In genomic region chr1:171322012-171322411, GRCm38 (mm10) we compare ENCODE assay signal across 10 mouse cellular contexts. TPM values are rescaled to one million over a fixed set of nuclear protein-coding genes. Genes with fewer than 3 reads are reported as not detected.
A peak's percentile ranks its signal among the peaks of the same experiment; 100 is the strongest.
DNase-seq lines count a peak whose midpoint lies in the region; ATAC-seq and TF ChIP-seq lines count a peak whose summit lies in the region.
"Had no signal": no experiment of that assay in that cellular context is flagged by ENCODE, and none has a peak within 500 bp of the region (broad histone marks: within the 10 kb centered on the region; RNA-seq: fewer than 3 reads in every experiment).

No protein-coding gene starts in this region.

- no peak for TF ChIP-seq CTCF in hindbrain, postnatal 0 days (IDR thresholded peaks at IDR 0.05; ENCODE audit: low read depth)

- H3K9me3 ChIP-seq in hindbrain, embryonic 14.5 days (ENCODE audit: control insufficient read depth, low read length), result no peaks in the 10 kb centered on the region
- no peaks in the 10 kb centered on the region for H3K9me3 ChIP-seq in hindbrain, postnatal 0 days (ENCODE audit: low read length)
- H3K9me3 ChIP-seq in kidney, embryonic 15.5 days (replicated peaks), result no peaks in the 10 kb centered on the region

- DNase-seq in hindbrain, embryonic 14.5 days (ENCODE audit: low spot score), result no peak
- no peak for DNase-seq in hindbrain, postnatal 0 days (ENCODE audit: low spot score)
- DNase-seq in right cerebral cortex, postnatal 4 days, result no peak
- no peak for DNase-seq in Muller cell, postnatal 12 days (ENCODE audit: inconsistent ontology term)
- DNase-seq in left cerebral cortex, adult 18-20 months (ENCODE audit: low spot score in 2 of 2), result no peak
- DNase-seq: gastrocnemius, postnatal 14 days; thymus, adult 18-20 months had no signal

- H3K4me3 ChIP-seq in hindbrain, embryonic 14.5 days (replicated peaks; ENCODE audit: low read length), result no peak overlapping the region
- H3K4me3 ChIP-seq in hindbrain, postnatal 0 days (ENCODE audit: low read length), result no peak overlapping the region
- no peak overlapping the region for H3K4me3 ChIP-seq in kidney, embryonic 15.5 days (replicated peaks)

- no peaks in the 10 kb centered on the region for H3K27me3 ChIP-seq in hindbrain, embryonic 14.5 days (ENCODE audit: control insufficient read depth, insufficient read depth, low read length)
- no peaks in the 10 kb centered on the region for H3K27me3 ChIP-seq in hindbrain, postnatal 0 days (ENCODE audit: insufficient read depth, low read length)
- H3K27me3 ChIP-seq in kidney, embryonic 15.5 days, result no peaks in the 10 kb centered on the region

- no peak overlapping the region for H3K4me2 ChIP-seq in hindbrain, embryonic 14.5 days (replicated peaks)
- no peak overlapping the region for H3K4me2 ChIP-seq in hindbrain, postnatal 0 days (ENCODE audit: low read depth, low read length)
- no peak overlapping the region for H3K4me2 ChIP-seq in kidney, embryonic 15.5 days

- H3K9ac ChIP-seq in hindbrain, embryonic 14.5 days, result no peak overlapping the region
- no peak overlapping the region for H3K9ac ChIP-seq in hindbrain, postnatal 0 days (replicated peaks; ENCODE audit: low read length)
- no peak overlapping the region for H3K9ac ChIP-seq in kidney, embryonic 15.5 days

- H3K36me3 ChIP-seq in hindbrain, embryonic 14.5 days (replicated peaks; ENCODE audit: control insufficient read depth, insufficient read depth), result 0 out of 2 replicates have a peak, but pooled peaks cover 9% of the 10 kb centered on the region
- H3K36me3 ChIP-seq in hindbrain, postnatal 0 days (ENCODE audit: insufficient read depth, low read length), result no peaks in the 10 kb centered on the region
- peaks cover 21% of the 10 kb centered on the region; the same call in 1 of the 2 replicates for H3K36me3 ChIP-seq in kidney, embryonic 15.5 days

- peaks cover under 1% of the 10 kb centered on the region; the same call in 1 of the 2 replicates for H3K4me1 ChIP-seq in hindbrain, embryonic 14.5 days (replicated peaks; ENCODE audit: control insufficient read depth, insufficient read depth, low read length)
- no peaks in the 10 kb centered on the region for H3K4me1 ChIP-seq in hindbrain, postnatal 0 days (ENCODE audit: insufficient read depth, low read length)
- peaks cover 8% of the 10 kb centered on the region for H3K4me1 ChIP-seq in kidney, embryonic 15.5 days

- H3K27ac ChIP-seq in hindbrain, embryonic 14.5 days, result no peak overlapping the region
- no peak overlapping the region for H3K27ac ChIP-seq in hindbrain, postnatal 0 days
- H3K27ac ChIP-seq in kidney, embryonic 15.5 days, result 0 out of 2 replicates have a peak overlapping the region, but pooled peaks have one; percentile 9

- WGBS in hindbrain, embryonic 14.5 days, result 93% methylated on average over 1 of the region's 1 CpGs
- 83% methylated on average over 1 of the region's 1 CpGs for WGBS in hindbrain, postnatal 0 days
- WGBS in kidney, embryonic 15.5 days, result 83% methylated on average over 1 of the region's 1 CpGs

- ATAC-seq in hindbrain, embryonic 14.5 days (ENCODE audit: low FRiP score), result peak; percentile 40; the same call in 1 of the 2 replicates
- no peak; the same call in 1 of the 2 replicates for ATAC-seq in hindbrain, postnatal 0 days
- ATAC-seq in common myeloid progenitor, adult 5-6 weeks (replicated peaks; ENCODE audit: low read depth, poor library complexity, severe bottlenecking), result 0 out of 2 replicates have a peak, but pooled peaks have one; percentile 38
- ATAC-seq in kidney, embryonic 15.5 days (replicated peaks; ENCODE audit: low FRiP score), result peak; percentile 74; the same call in 1 of the 2 replicates
- peak; percentile 76 for ATAC-seq in megakaryocyte-erythroid progenitor cell, adult 5-6 weeks (replicated peaks; ENCODE audit: low FRiP score, low TSS enrichment, poor library complexity, severe bottlenecking)

RNA-seq across cellular contexts. Expression of gene Dedd, which starts 6.9 kb away (rescaled TPM):
- polyA plus RNA-seq in hindbrain, embryonic 14.5 days (2014; fragmentation: Nextera tagmentation; extraction: Ambion mirVana), result 45.9 and 49.9 TPM in 2 replicates
- total RNA-seq in hindbrain, postnatal 0 days (2014; rRNA removed), result 28.7 and 30.2 TPM in 2 replicates
- polyA plus RNA-seq in hindbrain, postnatal 0 days (2015; fragmentation: Nextera tagmentation; extraction: Ambion mirVana), result 38.4 and 39.9 TPM in 2 replicates
- 16.4 and 25.8 TPM in 2 replicates for total RNA-seq in common myeloid progenitor, adult 5-6 weeks (2017)
- polyA plus RNA-seq in kidney, embryonic 15.5 days (2015; fragmentation: Nextera tagmentation; extraction: Ambion mirVana), result 53.1 and 55.7 TPM in 2 replicates
- total RNA-seq in megakaryocyte-erythroid progenitor cell, adult 5-6 weeks (2014; fragmentation: Nextera tagmentation), result 22.4 and 38.5 TPM in 2 replicates
- 13.5 and 23.7 TPM in 2 replicates for total RNA-seq in megakaryocyte-erythroid progenitor cell, adult 5-6 weeks (2017)
- 10 to 100 TPM; 43.7 to 43.9 TPM for total RNA-seq in left cerebral cortex, adult 18-20 months (2021)

RNA-seq across cellular contexts. Expression of gene Nit1, which starts 23.4 kb away (rescaled TPM):
- 36.6 and 37.8 TPM in 2 replicates for polyA plus RNA-seq in hindbrain, embryonic 14.5 days (2014; fragmentation: Nextera tagmentation; extraction: Ambion mirVana)
- total RNA-seq in hindbrain, postnatal 0 days (2014; rRNA removed), result 49.0 and 51.8 TPM in 2 replicates
- 44.7 and 45.9 TPM in 2 replicates for polyA plus RNA-seq in hindbrain, postnatal 0 days (2015; fragmentation: Nextera tagmentation; extraction: Ambion mirVana)
- total RNA-seq in common myeloid progenitor, adult 5-6 weeks (2017), result 43.4 and 49.3 TPM in 2 replicates
- 47.8 and 50.5 TPM in 2 replicates for polyA plus RNA-seq in kidney, embryonic 15.5 days (2015; fragmentation: Nextera tagmentation; extraction: Ambion mirVana)
- total RNA-seq in megakaryocyte-erythroid progenitor cell, adult 5-6 weeks (2014; fragmentation: Nextera tagmentation), result 10.4 and 22.0 TPM in 2 replicates
- 39.2 and 42.4 TPM in 2 replicates for total RNA-seq in megakaryocyte-erythroid progenitor cell, adult 5-6 weeks (2017)
- total RNA-seq in left cerebral cortex, adult 18-20 months (2021), result 10 to 100 TPM; 43.3 to 47.9 TPM

RNA-seq across cellular contexts. Expression of gene Pfdn2, which starts 23.5 kb away (rescaled TPM):
- polyA plus RNA-seq in hindbrain, embryonic 14.5 days (2014; fragmentation: Nextera tagmentation; extraction: Ambion mirVana), result 60.3 and 66.1 TPM in 2 replicates
- total RNA-seq in hindbrain, postnatal 0 days (2014; rRNA removed), result 11.9 and 13.1 TPM in 2 replicates
- 136 and 140 TPM in 2 replicates for polyA plus RNA-seq in hindbrain, postnatal 0 days (2015; fragmentation: Nextera tagmentation; extraction: Ambion mirVana)
- 37.2 and 65.3 TPM in 2 replicates for total RNA-seq in common myeloid progenitor, adult 5-6 weeks (2017)
- polyA plus RNA-seq in kidney, embryonic 15.5 days (2015; fragmentation: Nextera tagmentation; extraction: Ambion mirVana), result 122 and 130 TPM in 2 replicates
- 45.1 and 97.3 TPM in 2 replicates for total RNA-seq in megakaryocyte-erythroid progenitor cell, adult 5-6 weeks (2014; fragmentation: Nextera tagmentation)
- 66.2 and 101 TPM in 2 replicates for total RNA-seq in megakaryocyte-erythroid progenitor cell, adult 5-6 weeks (2017)
- 100 to 1,000 TPM; 189 to 191 TPM for total RNA-seq in left cerebral cortex, adult 18-20 months (2021)

RNA-seq across cellular contexts. Expression of gene Ufc1, which starts 27.2 kb away (rescaled TPM):
- polyA plus RNA-seq in hindbrain, embryonic 14.5 days (2014; fragmentation: Nextera tagmentation; extraction: Ambion mirVana), result 116 and 131 TPM in 2 replicates
- 88.3 and 90.1 TPM in 2 replicates for total RNA-seq in hindbrain, postnatal 0 days (2014; rRNA removed)
- 142 and 146 TPM in 2 replicates for polyA plus RNA-seq in hindbrain, postnatal 0 days (2015; fragmentation: Nextera tagmentation; extraction: Ambion mirVana)
- total RNA-seq in common myeloid progenitor, adult 5-6 weeks (2017), result 45.7 and 81.9 TPM in 2 replicates
- polyA plus RNA-seq in kidney, embryonic 15.5 days (2015; fragmentation: Nextera tagmentation; extraction: Ambion mirVana), result 106 and 118 TPM in 2 replicates
- 74.8 and 83.3 TPM in 2 replicates for total RNA-seq in megakaryocyte-erythroid progenitor cell, adult 5-6 weeks (2014; fragmentation: Nextera tagmentation)
- total RNA-seq in megakaryocyte-erythroid progenitor cell, adult 5-6 weeks (2017), result 65.6 and 72.6 TPM in 2 replicates
- 100 to 1,000 TPM; 104 to 112 TPM for total RNA-seq in left cerebral cortex, adult 18-20 months (2021)

RNA-seq across cellular contexts. Expression of gene Usp21, which starts 34.2 kb away (rescaled TPM):
- polyA plus RNA-seq in hindbrain, embryonic 14.5 days (2014; fragmentation: Nextera tagmentation; extraction: Ambion mirVana), result 80.1 and 85.8 TPM in 2 replicates
- 48.6 and 58.7 TPM in 2 replicates for total RNA-seq in hindbrain, postnatal 0 days (2014; rRNA removed)
- 71.7 and 73.3 TPM in 2 replicates for polyA plus RNA-seq in hindbrain, postnatal 0 days (2015; fragmentation: Nextera tagmentation; extraction: Ambion mirVana)
- 9.9 and 15.7 TPM in 2 replicates for total RNA-seq in common myeloid progenitor, adult 5-6 weeks (2017)
- 87.7 and 97.8 TPM in 2 replicates for polyA plus RNA-seq in kidney, embryonic 15.5 days (2015; fragmentation: Nextera tagmentation; extraction: Ambion mirVana)
- 44.1 and 50.1 TPM in 2 replicates for total RNA-seq in megakaryocyte-erythroid progenitor cell, adult 5-6 weeks (2014; fragmentation: Nextera tagmentation)
- 16.9 and 33.0 TPM in 2 replicates for total RNA-seq in megakaryocyte-erythroid progenitor cell, adult 5-6 weeks (2017)
- 10 to 100 TPM; 54.5 to 63.0 TPM for total RNA-seq in left cerebral cortex, adult 18-20 months (2021)
